Mouse (Mus musculus): ENCODE results near the gene Gtdc1.

The Gtdc1 gene

GRCm38 (mm10) chr2:44590881-44591280, 336.6 kb downstream of the Gtdc1 start:
- DNase-seq (ENCODE audit: low read depth, low spot score), result no peak

- no peak for DNase-seq (ENCODE audit: low read depth, low spot score)
These were observed 343.4 kb downstream of the Gtdc1 start for GRCm38 (mm10) chr2:44584061-44584460.

GRCm38 (mm10) chr2:44583491-44583890, 344.0 kb downstream of the Gtdc1 start:
- DNase-seq (ENCODE audit: low read depth, low spot score), result no peak

GRCm38 (mm10) chr2:44571810-44572209, 355.6 kb downstream of the Gtdc1 start:
- DNase-seq (ENCODE audit: low read depth, low spot score), result no peak

- no peak for DNase-seq (ENCODE audit: low read depth, low spot score)
These were observed 356.3 kb downstream of the Gtdc1 start for GRCm38 (mm10) chr2:44571156-44571555.

GRCm38 (mm10) chr2:44569140-44569952, 358.1 kb downstream of the Gtdc1 start:
- no peak for DNase-seq (ENCODE audit: low read depth, low spot score)

- DNase-seq (ENCODE audit: low read depth, low spot score), result no peak
These were observed 362.4 kb downstream of the Gtdc1 start for GRCm38 (mm10) chr2:44564776-44565692.

GRCm38 (mm10) chr2:44561789-44562188, 365.7 kb downstream of the Gtdc1 start:
- DNase-seq (ENCODE audit: low read depth, low spot score), result no peak

GRCm38 (mm10) chr2:44559242-44559944, 368.1 kb downstream of the Gtdc1 start:
- DNase-seq (ENCODE audit: low read depth, low spot score), result no peak

- DNase-seq (ENCODE audit: low read depth, low spot score), result no peak
These were observed 369.7 kb downstream of the Gtdc1 start for GRCm38 (mm10) chr2:44557669-44558281.

- DNase-seq (ENCODE audit: low read depth, low spot score), result peak; percentile 19
These were observed 370.4 kb downstream of the Gtdc1 start for GRCm38 (mm10) chr2:44556861-44557592.

GRCm38 (mm10) chr2:44554716-44555115, 372.7 kb downstream of the Gtdc1 start:
- no peak for DNase-seq (ENCODE audit: low read depth, low spot score)

- DNase-seq (ENCODE audit: low read depth, low spot score), result no peak
These were observed 378.1 kb downstream of the Gtdc1 start for GRCm38 (mm10) chr2:44549311-44549710.

- no peak for DNase-seq (ENCODE audit: low read depth, low spot score)
These were observed 384.7 kb downstream of the Gtdc1 start for GRCm38 (mm10) chr2:44542775-44543174.

GRCm38 (mm10) chr2:44541726-44542125, 385.7 kb downstream of the Gtdc1 start:
- no peak for DNase-seq (ENCODE audit: low read depth, low spot score)

GRCm38 (mm10) chr2:44540881-44541280, 386.6 kb downstream of the Gtdc1 start:
- DNase-seq (ENCODE audit: low read depth, low spot score), result no peak

- no peak for DNase-seq (ENCODE audit: low read depth, low spot score)
These were observed 388.3 kb downstream of the Gtdc1 start for GRCm38 (mm10) chr2:44539121-44539634.

- no peak for DNase-seq (ENCODE audit: low read depth, low spot score)
These were observed 389.3 kb downstream of the Gtdc1 start for GRCm38 (mm10) chr2:44538135-44538534.

- no peak for DNase-seq (ENCODE audit: low read depth, low spot score)
These were observed 391.7 kb downstream of the Gtdc1 start for GRCm38 (mm10) chr2:44535760-44536159.

GRCm38 (mm10) chr2:44535136-44535675, 392.3 kb downstream of the Gtdc1 start:
- no peak for DNase-seq (ENCODE audit: low read depth, low spot score)
